Mouse (Mus musculus) heart, embryonic 10.5 days (tissue): ENCODE measurements around the gene Mgea5. TPM values are rescaled to one million over a fixed set of nuclear protein-coding genes. Genes with fewer than 3 reads are reported as not detected.

Source experiments
- DNase-seq: peaks from one replicate; pipeline ENCODE4 v3.0.0-alpha.2; 2017; ENCODE audit warnings: low spot score
- H3K27ac ChIP-seq: fragments of 300-500 bp; sonication (generic); 2 replicates; pipeline ENCODE4 v1.5.1; 2016; ENCODE audit warnings: mild to moderate bottlenecking
- H3K27me3 ChIP-seq: fragments of 300-500 bp; sonication (generic); 2 replicates; pipeline ENCODE4 v1.6.1; 2016; ENCODE audit warnings: mild to moderate bottlenecking; ENCODE audit not compliant: poor library complexity, insufficient read depth, severe bottlenecking
- H3K36me3 ChIP-seq: fragments of 300-500 bp; sonication (generic); 2 replicates; pipeline ENCODE4 v1.6.1; 2016; ENCODE audit warnings: mild to moderate bottlenecking, moderate library complexity
- H3K4me1 ChIP-seq: fragments of 300-500 bp; sonication (generic); 2 replicates; pipeline ENCODE4 v1.6.1; 2016; ENCODE audit warnings: mild to moderate bottlenecking
- H3K4me3 ChIP-seq: fragments of 300-500 bp; sonication (generic); 2 replicates; pipeline ENCODE4 v1.5.1; 2016; ENCODE audit warnings: mild to moderate bottlenecking, moderate library complexity
- H3K9me3 ChIP-seq: fragments of 300-500 bp; sonication (generic); 2 replicates; pipeline ENCODE4 v1.6.1; 2016; ENCODE audit warnings: mild to moderate bottlenecking, moderate library complexity
- WGBS: fragments of 180-500 bp; shearing (Covaris S2); methylation state at CpG from one replicate; pipeline ENCODE4 v1.1.7; 2016; 5-methylcytosine and 5-hydroxymethylcytosine counted together
- polyA plus RNA-seq: library from polyadenylated mRNA; unstranded; fragments of >200 nt; fragmentation: Nextera tagmentation; extraction: Ambion mirVana; gene quantifications from 2 replicates; pipeline ENCODE4 v1.2.1, GENCODE M21; 2016

Gene Mgea5
- polyA plus RNA-seq, 1 experiment from 2014 or later = 52.5 TPM

- H3K9me3 ChIP-seq = no peaks in the 10 kb centered on the region
- H3K36me3 ChIP-seq = no peaks in the 10 kb centered on the region
- peak overlapping the region; percentile 68 for H3K4me3 ChIP-seq
- peaks cover 56% of the 10 kb centered on the region for H3K4me1 ChIP-seq
- WGBS = under 1% methylated on average over 22 of the region's 44 CpGs
- peak overlapping the region; percentile 33; the same call in 1 of the 2 replicates for H3K27ac ChIP-seq
- peaks cover 86% of the 10 kb centered on the region for H3K27me3 ChIP-seq
- DNase-seq = no peak
These were observed 40.6 kb downstream of the Mgea5 start for GRCm38 (mm10) chr19:45742984-45743575.

DNA sequence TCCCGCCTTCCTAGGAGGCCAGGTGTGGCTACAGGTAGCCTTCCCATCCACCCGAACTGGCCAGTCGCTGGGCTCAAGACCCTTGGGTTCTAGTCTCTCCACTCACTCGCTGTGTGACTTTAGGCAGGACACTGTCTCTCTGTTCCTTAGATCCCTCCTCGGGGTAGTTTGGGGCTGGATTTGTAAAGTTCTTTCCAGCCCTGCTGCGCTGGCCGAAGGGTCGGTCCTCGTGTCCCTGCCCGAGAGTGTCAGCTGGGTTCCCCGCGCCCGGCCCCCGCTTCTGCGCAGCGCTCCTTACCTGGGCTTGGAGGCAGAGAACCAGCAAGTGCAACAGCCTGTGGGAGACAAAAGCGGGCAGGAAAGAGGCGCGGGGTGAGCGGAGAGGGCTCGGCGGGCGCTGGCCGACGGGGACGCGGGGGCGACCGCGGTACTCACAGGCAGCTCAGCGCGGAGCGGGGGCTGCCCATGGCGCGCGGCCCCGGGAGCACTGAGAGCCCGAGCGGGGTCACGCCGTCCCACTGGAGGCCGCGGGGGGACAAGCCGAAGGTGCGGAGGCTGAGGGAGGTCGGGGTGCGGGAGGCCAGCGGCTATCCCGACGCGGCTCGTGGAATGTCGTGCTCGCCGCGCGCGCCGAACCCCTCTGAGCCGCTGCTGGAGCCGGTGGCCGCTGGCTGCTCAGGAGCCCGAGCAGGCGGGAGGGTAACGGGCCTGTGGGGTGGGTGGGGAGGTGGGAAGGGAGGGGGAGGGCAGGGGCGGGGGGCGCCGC lies 41.2 kb downstream of the Mgea5 start, which contains the start of gene Fgf8:
Fgf8 (minus strand) TSS at position 698 of the 766 bp plus-strand sequence.
- peak within 1 kb of the TSS; percentile 56 for H3K27ac ChIP-seq
- DNase-seq = no peak

DNA sequence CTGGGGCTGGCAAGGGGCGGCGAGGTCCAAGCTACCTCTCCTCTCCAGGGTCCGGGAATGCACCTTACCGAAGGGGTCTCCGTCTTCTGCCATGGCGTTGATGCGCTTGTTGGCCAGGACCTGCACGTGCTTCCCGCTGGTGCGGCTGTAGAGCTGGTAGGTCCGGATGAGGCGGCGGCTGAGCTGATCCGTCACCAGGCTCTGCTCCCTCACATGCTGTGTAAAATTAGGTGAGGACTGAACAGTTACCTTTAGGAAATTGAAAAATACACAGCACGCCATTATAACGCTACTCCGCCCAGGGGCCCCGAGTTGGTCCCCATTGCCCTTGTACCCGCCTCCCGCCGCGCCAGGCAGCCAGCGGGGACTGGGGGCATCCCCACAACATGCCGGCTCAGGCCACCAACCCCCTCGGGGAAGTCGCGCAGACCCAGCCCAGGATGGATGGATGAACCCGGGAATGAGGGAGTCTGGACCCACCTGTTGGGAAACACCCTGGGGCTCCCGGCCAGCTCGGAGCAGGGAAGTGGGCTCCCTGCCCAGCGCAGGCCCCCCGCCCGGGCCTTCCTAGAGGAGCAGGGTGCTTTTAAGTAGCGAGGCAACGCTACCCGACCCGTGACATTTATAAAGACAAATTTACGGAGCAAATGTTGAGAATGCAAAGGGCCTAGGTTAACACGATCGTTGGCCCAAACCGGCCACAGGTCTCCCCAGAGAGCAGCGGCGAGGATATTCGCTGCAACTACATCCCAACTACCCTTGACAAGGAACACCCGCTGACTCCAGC lies 42.0 kb downstream of the Mgea5 start:
- peaks cover 55% of the 10 kb centered on the region for H3K4me1 ChIP-seq
- peaks cover 95% of the 10 kb centered on the region for H3K27me3 ChIP-seq
- H3K4me3 ChIP-seq = peak overlapping the region; percentile 68
- no peaks in the 10 kb centered on the region for H3K36me3 ChIP-seq
- WGBS = 3% methylated on average over 45 of the region's 45 CpGs
- H3K9me3 ChIP-seq = no peaks in the 10 kb centered on the region
- peak overlapping the region; percentile 56; the same call in 1 of the 2 replicates for H3K27ac ChIP-seq
- DNase-seq = no peak

More for the DNA sequence above, 41.2 kb downstream of the Mgea5 start, which contains the start of gene Fgf8:
- H3K27me3 ChIP-seq = peaks cover 92% of the 10 kb centered on the region
- no peaks in the 10 kb centered on the region for H3K36me3 ChIP-seq
- peaks cover 55% of the 10 kb centered on the region for H3K4me1 ChIP-seq
- peak within 1 kb of the TSS; percentile 68 for H3K4me3 ChIP-seq
- H3K9me3 ChIP-seq = no peaks in the 10 kb centered on the region
- WGBS = 1% methylated on average over 52 of the region's 68 CpGs

DNA sequence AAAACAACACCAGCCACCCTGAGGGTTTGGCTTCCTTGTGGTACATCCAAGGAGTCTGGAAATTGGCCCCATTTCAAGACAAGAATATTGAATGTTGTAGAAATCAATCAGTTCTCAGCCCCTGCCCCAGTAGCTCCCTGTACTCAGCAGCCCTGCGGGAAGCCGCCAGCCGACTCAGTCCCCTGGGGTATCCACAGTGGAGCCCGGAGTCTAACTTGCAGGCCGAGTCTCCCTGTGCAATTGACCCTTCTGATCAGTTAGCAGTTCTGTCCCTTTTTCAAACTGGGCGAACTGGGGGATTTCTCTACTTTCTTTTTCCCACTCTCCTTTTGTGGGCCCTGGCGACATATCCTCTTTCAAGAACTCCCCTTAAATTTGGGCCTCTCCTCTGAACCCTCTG lies 42.8 kb downstream of the Mgea5 start:
- H3K27ac ChIP-seq = no peak overlapping the region
- no peak for DNase-seq
- H3K9me3 ChIP-seq = no peaks in the 10 kb centered on the region
- H3K36me3 ChIP-seq = no peaks in the 10 kb centered on the region
- H3K4me1 ChIP-seq = peaks cover 53% of the 10 kb centered on the region
- 7% methylated on average over 7 of the region's 7 CpGs for WGBS
- no peak overlapping the region for H3K4me3 ChIP-seq
- peaks cover 97% of the 10 kb centered on the region for H3K27me3 ChIP-seq

DNA sequence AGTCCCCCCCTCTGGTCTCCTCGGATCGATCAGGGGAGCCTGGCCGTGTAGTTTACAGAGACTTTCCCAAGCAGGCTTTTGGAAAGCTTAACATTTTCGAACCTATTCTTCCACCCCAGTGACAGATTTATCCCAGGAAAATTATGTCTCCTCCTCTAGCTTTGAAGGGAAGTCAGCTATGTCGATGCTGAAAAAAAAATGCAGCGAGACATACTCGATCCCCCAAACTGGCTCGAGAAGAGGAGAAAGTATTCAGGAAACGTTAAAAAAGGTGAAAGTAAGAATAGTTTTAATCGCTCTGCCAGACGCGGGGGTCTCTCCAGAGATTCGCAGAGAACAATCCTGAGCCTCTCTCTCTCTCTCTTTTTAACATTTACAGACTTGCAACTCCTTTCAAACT lies 43.4 kb downstream of the Mgea5 start:
- Histone ChIP-seq H3K9me3 (no peaks in the 10 kb centered on the region), H3K27me3 (peaks cover 98% of the 10 kb centered on the region), H3K4me3 (no peak overlapping the region), H3K4me1 (peaks cover 47% of the 10 kb centered on the region), H3K27ac (no peak overlapping the region), H3K36me3 (no peaks in the 10 kb centered on the region)
- no peak for DNase-seq
- 14% methylated on average over 13 of the region's 13 CpGs for WGBS

- Histone ChIP-seq H3K27me3 (peaks cover 99% of the 10 kb centered on the region), H3K4me1 (peaks cover 55% of the 10 kb centered on the region), H3K36me3 (no peaks in the 10 kb centered on the region), H3K27ac (no peak overlapping the region), H3K9me3 (no peaks in the 10 kb centered on the region), H3K4me3 (no peak overlapping the region)
- DNase-seq = no peak
- WGBS = 68% methylated on average over 5 of the region's 5 CpGs
These were observed 45.1 kb downstream of the Mgea5 start for GRCm38 (mm10) chr19:45738521-45738920.

DNA sequence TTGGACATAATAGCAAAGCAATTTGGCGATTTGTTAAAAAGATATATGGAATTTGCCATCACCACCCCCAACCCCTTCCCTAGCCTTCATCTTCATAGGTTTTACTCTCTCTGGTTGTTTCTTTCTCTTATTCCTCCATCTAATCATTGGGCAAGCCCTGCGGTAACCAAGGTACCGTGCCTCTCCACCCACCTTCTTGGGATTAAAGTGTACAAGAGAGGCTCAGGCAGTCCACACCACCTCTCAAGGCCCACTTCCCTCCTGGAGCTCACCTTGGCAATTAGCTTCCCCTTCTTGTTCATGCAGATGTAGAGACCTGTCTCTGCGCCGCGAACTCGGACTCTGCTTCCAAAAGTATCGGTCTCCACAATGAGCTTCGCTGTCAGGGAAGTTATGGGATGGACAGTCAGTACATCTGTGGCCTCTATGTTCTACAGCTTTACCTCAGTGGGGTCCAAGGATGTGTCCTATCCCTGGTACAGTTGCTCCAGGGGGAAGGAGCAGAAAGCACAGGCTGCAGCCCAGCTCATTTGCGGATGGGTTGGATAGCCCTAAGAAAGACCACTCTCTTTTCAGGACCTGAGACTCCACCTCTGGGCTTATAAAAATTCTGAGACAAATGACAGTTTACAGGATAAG lies 45.7 kb downstream of the Mgea5 start:
- Histone ChIP-seq H3K4me1 (peaks cover 53% of the 10 kb centered on the region), H3K36me3 (no peaks in the 10 kb centered on the region), H3K27ac (no peak overlapping the region), H3K9me3 (no peaks in the 10 kb centered on the region), H3K27me3 (peaks cover 99% of the 10 kb centered on the region), H3K4me3 (no peak overlapping the region)
- 72% methylated on average over 10 of the region's 10 CpGs for WGBS
- DNase-seq = no peak

DNA sequence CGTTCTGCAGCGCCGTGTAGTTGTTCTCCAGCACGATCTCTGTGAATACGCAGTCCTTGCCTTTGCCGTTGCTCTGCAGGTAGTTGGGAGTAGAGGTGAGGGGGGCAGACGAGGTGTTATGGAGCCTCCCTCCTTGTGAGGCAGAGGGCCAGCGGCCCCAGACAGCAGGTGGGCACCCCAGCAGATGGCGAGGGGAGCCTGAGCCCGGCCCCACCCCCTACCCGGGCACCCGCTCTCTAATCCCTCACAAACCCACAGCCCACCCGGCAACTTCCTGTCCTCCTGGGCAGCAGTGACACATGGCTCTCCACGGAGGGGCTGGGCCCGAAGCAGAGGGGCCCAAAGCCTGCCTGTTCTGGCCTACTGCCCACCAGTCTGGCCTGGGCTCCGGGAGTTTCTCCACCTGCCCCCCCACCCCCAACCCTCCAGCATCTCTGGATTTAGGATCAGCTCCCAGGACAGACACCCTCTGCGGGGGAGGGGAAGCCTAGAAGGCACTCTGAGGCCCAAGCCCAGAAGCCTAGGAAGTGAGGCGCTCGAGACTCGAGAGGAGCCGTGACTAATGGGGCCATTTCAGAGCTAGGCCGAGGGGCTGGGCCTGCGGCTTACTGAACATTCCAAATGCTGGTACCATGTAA lies 46.3 kb downstream of the Mgea5 start:
- H3K9me3 ChIP-seq = no peaks in the 10 kb centered on the region
- WGBS = 22% methylated on average over 23 of the region's 23 CpGs
- peaks cover 99% of the 10 kb centered on the region for H3K27me3 ChIP-seq
- H3K27ac ChIP-seq = peak overlapping the region; percentile 60; the same call in 1 of the 2 replicates
- DNase-seq = no peak
- H3K4me3 ChIP-seq = peak overlapping the region; percentile 48
- no peaks in the 10 kb centered on the region for H3K36me3 ChIP-seq
- H3K4me1 ChIP-seq = peaks cover 47% of the 10 kb centered on the region

GRCm38 (mm10) chr19:45736855-45737207 lies 46.8 kb downstream of the Mgea5 start:
- H3K9me3 ChIP-seq = no peaks in the 10 kb centered on the region
- 3% methylated on average over 28 of the region's 28 CpGs for WGBS
- no peaks in the 10 kb centered on the region for H3K36me3 ChIP-seq
- DNase-seq = no peak
- H3K4me1 ChIP-seq = peaks cover 42% of the 10 kb centered on the region
- peak overlapping the region; percentile 60; the same call in 1 of the 2 replicates for H3K27ac ChIP-seq
- H3K4me3 ChIP-seq = peak overlapping the region; percentile 48
- peaks cover 99% of the 10 kb centered on the region for H3K27me3 ChIP-seq

DNA sequence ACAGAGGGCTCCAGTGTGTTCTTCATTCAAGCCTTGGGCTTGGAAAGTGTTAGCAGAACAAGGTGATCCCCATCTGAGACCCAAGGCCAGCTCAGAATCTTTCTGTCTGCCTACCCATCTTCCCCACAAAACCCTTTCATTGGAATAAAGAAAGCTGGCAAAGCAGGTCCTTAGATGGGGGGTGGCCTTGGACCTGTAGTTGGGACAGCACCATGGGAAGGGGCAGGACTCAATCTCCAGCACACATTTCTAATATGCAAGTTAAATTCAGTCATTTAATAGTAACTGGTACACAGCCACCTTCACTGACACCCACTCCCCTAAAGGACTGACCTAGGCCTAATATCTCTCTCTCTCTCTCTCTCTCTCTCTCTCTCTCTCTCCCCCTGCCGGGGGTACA lies 47.4 kb downstream of the Mgea5 start:
- DNase-seq = no peak
- Histone ChIP-seq H3K36me3 (no peaks in the 10 kb centered on the region), H3K9me3 (no peaks in the 10 kb centered on the region), H3K4me1 (peaks cover 36% of the 10 kb centered on the region), H3K4me3 (no peak overlapping the region), H3K27me3 (peaks cover 99% of the 10 kb centered on the region), H3K27ac (no peak overlapping the region)
- WGBS = 39% methylated on average over 1 of the region's 1 CpGs

DNA sequence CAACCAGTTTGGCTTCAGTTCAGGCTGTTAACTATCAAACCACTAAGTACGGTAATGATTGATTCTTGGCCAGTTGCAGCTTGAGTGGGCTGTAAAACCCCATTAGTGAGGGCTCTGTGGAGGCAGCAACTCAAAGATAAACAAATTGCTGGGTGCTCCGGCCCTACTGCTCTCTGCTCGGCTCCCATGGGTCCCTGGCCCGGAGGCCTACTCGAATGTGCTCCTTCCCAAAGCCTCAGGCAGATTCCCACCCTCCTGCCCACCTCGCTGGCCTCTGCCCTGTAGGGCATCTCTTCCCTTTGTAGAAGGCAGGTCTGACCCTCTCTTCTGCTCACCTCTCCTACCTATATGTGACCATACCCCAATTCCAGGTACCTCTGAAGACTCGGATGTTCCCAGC lies 48.9 kb downstream of the Mgea5 start:
- no peaks in the 10 kb centered on the region for H3K36me3 ChIP-seq
- peaks cover 32% of the 10 kb centered on the region for H3K4me1 ChIP-seq
- no peak overlapping the region for H3K27ac ChIP-seq
- H3K9me3 ChIP-seq = no peaks in the 10 kb centered on the region
- no peak for DNase-seq
- 34% methylated on average over 7 of the region's 7 CpGs for WGBS
- peaks cover 95% of the 10 kb centered on the region for H3K27me3 ChIP-seq
- no peak overlapping the region for H3K4me3 ChIP-seq

GRCm38 (mm10) chr19:45734191-45734590 lies 49.4 kb downstream of the Mgea5 start:
- Histone ChIP-seq H3K4me3 (no peak overlapping the region), H3K27me3 (peaks cover 92% of the 10 kb centered on the region), H3K4me1 (peaks cover 32% of the 10 kb centered on the region), H3K27ac (no peak overlapping the region), H3K9me3 (no peaks in the 10 kb centered on the region), H3K36me3 (no peaks in the 10 kb centered on the region)
- DNase-seq = no peak
- WGBS = 57% methylated on average over 5 of the region's 5 CpGs
